Mouse (Mus musculus) E14TG2a.4 (cell line): Measurements from ENCODE around the gene Gm6370.

Experiments used
- CTCF ChIP-seq: conservative IDR thresholded peaks from 2 replicates; pipeline ENCODE4 v1.5.1; 2014; ENCODE audit warnings: low read length
- NANOG ChIP-seq: IDR thresholded peaks from 2 replicates; pipeline ENCODE4 v1.6.1; 2014; ENCODE audit warnings: borderline replicate concordance, low read length, mixed read lengths
- POU5F1 ChIP-seq: IDR thresholded peaks from 2 replicates; pipeline ENCODE4 v1.6.1; 2014; ENCODE audit warnings: low read length, borderline replicate concordance

- TF ChIP-seq CTCF (no peak), NANOG (no peak), POU5F1 (no peak)
Observed at GRCm38 (mm10) chr5:146468311-146468710, 22.9 kb upstream of the Gm6370 start.
